Comparison of ENCODE assay signal across 8 mouse cellular contexts in the genomic region with DNA sequence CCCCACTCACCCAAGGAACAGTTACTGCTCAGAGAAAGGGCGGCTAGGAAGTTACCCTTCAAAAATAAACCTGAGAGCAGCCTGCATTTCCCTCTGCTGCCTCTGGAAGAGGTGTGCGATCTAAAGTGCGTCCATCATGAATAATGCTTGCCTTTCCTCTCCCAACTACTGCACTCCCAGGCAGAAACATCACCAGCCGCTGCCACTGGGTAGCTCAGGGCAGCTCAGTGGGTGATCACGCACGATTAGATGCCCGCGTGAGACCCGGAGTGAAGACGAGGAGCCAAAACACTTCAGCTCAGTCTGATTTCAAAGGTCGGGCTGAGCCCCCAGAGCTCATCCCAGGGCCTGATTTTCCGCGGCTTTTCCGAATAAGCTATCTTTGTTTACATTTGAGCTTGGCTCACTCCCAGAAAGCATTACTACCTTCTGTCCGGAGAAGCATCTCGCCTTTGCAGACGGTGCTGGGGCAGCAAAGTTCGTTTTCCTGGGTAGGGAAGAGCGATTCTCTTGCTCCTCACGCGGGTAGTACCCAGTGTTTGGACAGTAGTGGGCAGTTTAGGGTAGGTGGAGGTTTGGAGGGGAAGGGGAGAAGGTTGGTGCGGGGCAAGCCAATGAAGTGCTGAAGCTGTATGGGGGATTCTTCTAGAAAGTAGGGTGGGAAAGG. TPM values are rescaled to one million over a fixed set of nuclear protein-coding genes. Genes with fewer than 3 reads are reported as not detected.
DNase-seq lines count a peak whose midpoint lies in the region; ATAC-seq and TF ChIP-seq lines count a peak whose summit lies in the region.

A gene (plus strand): TSS at position 162 of the 667 bp plus-strand sequence.

- DNase-seq in CH12.LX (ENCODE audit: extremely low read depth) = no peak
- peak; percentile 79 for DNase-seq in brain, adult 2 months (ENCODE audit: low read depth, low spot score)
- peak; percentile 73 for DNase-seq in forelimb bud, embryonic 11.5 days (ENCODE audit: low read depth, low spot score)
- peak; percentile 18 to 29 for DNase-seq in layer of hippocampus, postnatal 25 days (ENCODE audit: extremely low spot score in 1 of 2, low spot score in 1 of 2)
- DNase-seq in lung, postnatal 10 days = peak; percentile 42
- peak; percentile 39 to 42 for DNase-seq in right cerebral cortex, postnatal 10 days (ENCODE audit: low spot score in 2 of 2)

- TF ChIP-seq CTCF in CH12.LX (conservative IDR thresholded peaks at IDR 0.05 in 1 of 2, IDR thresholded peaks at IDR 0.05 in 1 of 2; ENCODE audit: low read depth in 2 of 2, low read length in 2 of 2) = no peak

- no peaks in the 10 kb centered on the region for H3K27me3 ChIP-seq in CH12.LX (replicated peaks)
- H3K27me3 ChIP-seq in hindbrain, embryonic 12.5 days = no peaks in the 10 kb centered on the region

- TF ChIP-seq EP300 in CH12.LX (IDR thresholded peaks at IDR 0.05; ENCODE audit: low read length) = no peak

- peaks cover 14% of the 10 kb centered on the region for H3K9me3 ChIP-seq in CH12.LX (replicated peaks; ENCODE audit: low read length)
- no peaks in the 10 kb centered on the region for H3K9me3 ChIP-seq in hindbrain, embryonic 12.5 days (replicated peaks)

- dilution Hi-C loops in CH12.LX (cut with MboI; ENCODE audit: extremely low pct_ligation_motif_present, extremely low pct_unique_long_range_greater_than_20kb, low sequenced_read_pairs) = no loop called here

- WGBS in hindbrain, embryonic 12.5 days = under 1% methylated on average over 22 of the region's 22 CpGs

- H3K4me1 ChIP-seq in CH12.LX (ENCODE audit: control insufficient read depth in 1 of 2, insufficient read depth in 2 of 2) = no peaks in the 10 kb centered on the region
- H3K4me1 ChIP-seq in hindbrain, embryonic 12.5 days = peaks cover 3% of the 10 kb centered on the region; the same call in 1 of the 2 replicates

- no peaks in the 10 kb centered on the region for H3K79me2 ChIP-seq in CH12.LX (replicated peaks; ENCODE audit: control insufficient read depth, extremely low read depth, insufficient read depth, poor library complexity, severe bottlenecking)

- peak within 1 kb of the TSS; percentile 9; the same call in 1 of the 2 replicates for H3K9ac ChIP-seq in CH12.LX (ENCODE audit: insufficient read depth, low read depth)
- peak within 1 kb of the TSS; percentile 92 for H3K9ac ChIP-seq in hindbrain, embryonic 12.5 days

- peak within 1 kb of the TSS; percentile 60 for H3K4me2 ChIP-seq in CH12.LX (ENCODE audit: insufficient read depth, low read depth, poor library complexity, severe bottlenecking)
- H3K4me2 ChIP-seq in hindbrain, embryonic 12.5 days (replicated peaks) = peak within 1 kb of the TSS; percentile 87

- ATAC-seq in hindbrain, embryonic 12.5 days (ENCODE audit: low FRiP score) = peak; percentile 74
- ATAC-seq in monocyte, adult 5-6 weeks (replicated peaks; ENCODE audit: insufficient number of reproducible peaks, low FRiP score, low TSS enrichment, poor library complexity, severe bottlenecking) = no peak

- H3K36me3 ChIP-seq in CH12.LX (replicated peaks in 1 of 2; ENCODE audit: control insufficient read depth in 1 of 2, insufficient read depth in 1 of 2, low read length in 1 of 2) = no peaks in the 10 kb centered on the region
- no peaks in the 10 kb centered on the region for H3K36me3 ChIP-seq in hindbrain, embryonic 12.5 days

- no peak within 1 kb of the TSS for H3K27ac ChIP-seq in CH12.LX (ENCODE audit: insufficient read depth, low read depth)
- H3K27ac ChIP-seq in hindbrain, embryonic 12.5 days = peak within 1 kb of the TSS; percentile 95

- peak within 1 kb of the TSS in 2 of 3 experiments; percentile 45 to 51 for H3K4me3 ChIP-seq in CH12.LX (replicated peaks in 1 of 3; ENCODE audit: low read depth in 2 of 3, low read length in 2 of 3, poor library complexity in 1 of 3)
- peak within 1 kb of the TSS; percentile 87 for H3K4me3 ChIP-seq in hindbrain, embryonic 12.5 days

- in situ Hi-C loops in CH12.LX (cut with MboI; ENCODE audit: low pct_ligation_motif_present, low pct_unique_long_range_greater_than_20kb, low sequenced_read_pairs) = no loop called here

- no peak for TF ChIP-seq POLR2A in CH12.LX (IDR thresholded peaks at IDR 0.05; ENCODE audit: low read depth, low read length)

- TF ChIP-seq RAD21 in CH12.LX (IDR thresholded peaks at IDR 0.05; ENCODE audit: low read depth, low read length) = no peak

TF ChIP-seq in CH12.LX, 34 proteins besides CTCF, POLR2A, EP300 and RAD21:
- TF ChIP-seq RCOR1 (conservative IDR thresholded peaks at IDR 0.05; ENCODE audit: low read depth, low read length) (no peak), TBP (conservative IDR thresholded peaks at IDR 0.05; ENCODE audit: low read depth, low read length) (no peak), BHLHE40 (IDR thresholded peaks at IDR 0.05; ENCODE audit: low read depth, low read length) (no peak), SMC3 (IDR thresholded peaks at IDR 0.05; ENCODE audit: low read depth, low read length) (no peak), ZNF384 (IDR thresholded peaks at IDR 0.05; ENCODE audit: low read depth, low read length) (no peak), USF2 (conservative IDR thresholded peaks at IDR 0.05; ENCODE audit: low read depth, low read length) (no peak), ETS1 (conservative IDR thresholded peaks at IDR 0.05; ENCODE audit: low read depth, low read length) (no peak), JUN (IDR thresholded peaks at IDR 0.05; ENCODE audit: insufficient read depth, low read depth, low read length) (no peak), NRF1 (IDR thresholded peaks at IDR 0.05; ENCODE audit: low read depth, low read length) (no peak), HCFC1 (IDR thresholded peaks at IDR 0.05; ENCODE audit: low read depth, low read length) (no peak), ZC3H11A (IDR thresholded peaks at IDR 0.05; ENCODE audit: low read depth, low read length) (no peak), CHD2 (IDR thresholded peaks at IDR 0.05; ENCODE audit: low read length) (no peak), MYC (IDR thresholded peaks at IDR 0.05; ENCODE audit: low read depth, low read length) (no peak)

RNA-seq across cellular contexts. Expression of the gene that starts here (rescaled TPM):
- 0.17 and 0.34 TPM in 2 replicates for total RNA-seq in CH12.LX (2012; rRNA removed)
- total RNA-seq in CH12.LX (2014; rRNA removed) = 0.09 and 0.18 TPM in 2 replicates
- polyA plus RNA-seq in CH12.LX (2012; ENCODE audit: insufficient read length, low read depth) = 0.49 and 0.77 TPM in 2 replicates
- 82.6 and 87.8 TPM in 2 replicates for polyA plus RNA-seq in hindbrain, embryonic 12.5 days (2016; fragmentation: Nextera tagmentation; extraction: Ambion mirVana)
- total RNA-seq in layer of hippocampus, postnatal 25 days (2021) = 10 to 100 TPM; 23.2 to 28.6 TPM
- total RNA-seq in monocyte, adult 5-6 weeks (2017) = not detected in 3 replicates

Comparison
In these comparisons a context has a peak if more than half of its experiments do, and no peak if none do; other contexts are left out.
1. RNA of the gene that starts here (total RNA-seq): 23.2 to 28.6 TPM in layer of hippocampus, postnatal 25 days; 0.09 to 0.34 TPM in CH12.LX and not detected in monocyte, adult 5-6 weeks; every median in the first group is over 10 times any median in the second.
2. RNA of the gene that starts here (polyA plus RNA-seq): 82.6 to 87.8 TPM in hindbrain, embryonic 12.5 days; 0.49 to 0.77 TPM in CH12.LX; every median in the first group is over 10 times any median in the second.